Mouse (Mus musculus): ENCODE measurements around the gene Hbq1a. TPM values are rescaled to one million over a fixed set of nuclear protein-coding genes. Genes with fewer than 3 reads are reported as not detected.
"Not testable (repeated sequence)": the region's sequence is repeated elsewhere in the genome, so short reads cannot be mapped to it uniquely, and the experiment has no call there.

Hbq1a gene
- total and polyA plus RNA-seq, 3 experiments: 0.29 to 0.46 TPM; not detected in 1

- not testable (repeated sequence) for H3K4me3 ChIP-seq (ENCODE audit: control insufficient read depth in 1 of 2, insufficient read depth in 1 of 2, low read depth in 2 of 2, low read length in 2 of 2); H3K27me3 ChIP-seq (ENCODE audit: control insufficient read depth in 1 of 2, insufficient read depth in 2 of 2, low read length in 2 of 2); H3K79me2 ChIP-seq (ENCODE audit: control insufficient read depth, insufficient read depth, low read length, poor library complexity); DNase-seq (ENCODE audit: low read depth, low spot score); H3K9me3 ChIP-seq (replicated peaks; ENCODE audit: insufficient read depth, low read length); H3K4me1 ChIP-seq (ENCODE audit: control insufficient read depth in 1 of 2, insufficient read depth in 2 of 2, low read length in 2 of 2); H3K9ac ChIP-seq (ENCODE audit: control insufficient read depth, low read depth, low read length, poor library complexity, severe bottlenecking); H3K27ac ChIP-seq (ENCODE audit: control insufficient read depth, low read depth, low read length); H3K36me3 ChIP-seq (ENCODE audit: control insufficient read depth in 1 of 2, insufficient read depth in 2 of 2, low read length in 2 of 2)
- TF ChIP-seq ZNF384 (IDR thresholded peaks at IDR 0.05; ENCODE audit: low read depth, low read length): peak; percentile 76
Observed at GRCm38 (mm10) chr11:32292819-32293218, 7.0 kb upstream of the Hbq1a start.

GRCm38 (mm10) chr11:32293479-32293878 lies 6.4 kb upstream of the Hbq1a start:
- not testable (repeated sequence) for H3K9ac ChIP-seq (ENCODE audit: control insufficient read depth, low read depth, low read length, poor library complexity, severe bottlenecking); H3K4me3 ChIP-seq (ENCODE audit: control insufficient read depth in 1 of 2, insufficient read depth in 1 of 2, low read depth in 2 of 2, low read length in 2 of 2); H3K79me2 ChIP-seq (ENCODE audit: control insufficient read depth, insufficient read depth, low read length, poor library complexity); H3K27me3 ChIP-seq (ENCODE audit: control insufficient read depth in 1 of 2, insufficient read depth in 2 of 2, low read length in 2 of 2); H3K4me1 ChIP-seq (ENCODE audit: control insufficient read depth in 1 of 2, insufficient read depth in 2 of 2, low read length in 2 of 2); H3K9me3 ChIP-seq (replicated peaks; ENCODE audit: insufficient read depth, low read length); H3K36me3 ChIP-seq (ENCODE audit: control insufficient read depth in 1 of 2, insufficient read depth in 2 of 2, low read length in 2 of 2); H3K27ac ChIP-seq (ENCODE audit: control insufficient read depth, low read depth, low read length)
- TF ChIP-seq EP300 (IDR thresholded peaks at IDR 0.05; ENCODE audit: low read depth in 1 of 2, low read length in 2 of 2): peak; percentile 69 to 71
- TF ChIP-seq GATA1 (IDR thresholded peaks at IDR 0.05; ENCODE audit: low read depth, low read length): peak; percentile 71
- peak; percentile 51; the same call in 1 of the 2 replicates for TF ChIP-seq BHLHE40 (IDR thresholded peaks at IDR 0.05; ENCODE audit: borderline replicate concordance, low read depth, low read length)
- TF ChIP-seq TCF12 (IDR thresholded peaks at IDR 0.05; ENCODE audit: low read depth, low read length): peak; percentile 49; the same call in 1 of the 2 replicates
- TF ChIP-seq ETS1 (IDR thresholded peaks at IDR 0.05; ENCODE audit: low read depth, low read length): peak; percentile 72
- DNase-seq (ENCODE audit: low read depth, low spot score): peak; percentile 69

- H3K9ac ChIP-seq (ENCODE audit: control insufficient read depth, low read depth, low read length, poor library complexity, severe bottlenecking); H3K9me3 ChIP-seq (replicated peaks; ENCODE audit: insufficient read depth, low read length); H3K4me3 ChIP-seq (ENCODE audit: control insufficient read depth in 1 of 2, insufficient read depth in 1 of 2, low read depth in 2 of 2, low read length in 2 of 2); H3K36me3 ChIP-seq (ENCODE audit: control insufficient read depth in 1 of 2, insufficient read depth in 2 of 2, low read length in 2 of 2); DNase-seq (ENCODE audit: low read depth, low spot score); H3K27me3 ChIP-seq (ENCODE audit: control insufficient read depth in 1 of 2, insufficient read depth in 2 of 2, low read length in 2 of 2); H3K79me2 ChIP-seq (ENCODE audit: control insufficient read depth, insufficient read depth, low read length, poor library complexity); H3K4me1 ChIP-seq (ENCODE audit: control insufficient read depth in 1 of 2, insufficient read depth in 2 of 2, low read length in 2 of 2); H3K27ac ChIP-seq (ENCODE audit: control insufficient read depth, low read depth, low read length): not testable (repeated sequence)
Observed at GRCm38 (mm10) chr11:32296203-32296602, 3.7 kb upstream of the Hbq1a start, which contains the start of gene Hba-a2. Gene Hba-a2 (plus strand): TSS chr11:32296489.

GRCm38 (mm10) chr11:32297417-32297816 lies 2.5 kb upstream of the Hbq1a start:
- H3K79me2 ChIP-seq (ENCODE audit: control insufficient read depth, insufficient read depth, low read length, poor library complexity); H3K9me3 ChIP-seq (replicated peaks; ENCODE audit: insufficient read depth, low read length); H3K4me1 ChIP-seq (ENCODE audit: control insufficient read depth in 1 of 2, insufficient read depth in 2 of 2, low read length in 2 of 2); H3K4me3 ChIP-seq (ENCODE audit: control insufficient read depth in 1 of 2, insufficient read depth in 1 of 2, low read depth in 2 of 2, low read length in 2 of 2); H3K27me3 ChIP-seq (ENCODE audit: control insufficient read depth in 1 of 2, insufficient read depth in 2 of 2, low read length in 2 of 2); DNase-seq (ENCODE audit: low read depth, low spot score); H3K36me3 ChIP-seq (ENCODE audit: control insufficient read depth in 1 of 2, insufficient read depth in 2 of 2, low read length in 2 of 2); H3K27ac ChIP-seq (ENCODE audit: control insufficient read depth, low read depth, low read length); H3K9ac ChIP-seq (ENCODE audit: control insufficient read depth, low read depth, low read length, poor library complexity, severe bottlenecking): not testable (repeated sequence)

All from MEL (cell line).